Mouse (Mus musculus) left cerebral cortex, adult 2 months (tissue): ENCODE results near the gene Gm38100. TPM values are rescaled to one million over a fixed set of nuclear protein-coding genes. Genes with fewer than 3 reads are reported as not detected.

Experiments
- DNase-seq, 2 experiments: peaks; one replicate each; pipeline ENCODE4 v3.0.0; 2021 to 2022; ENCODE audit warnings: low spot score in 2 of 2, mixed read lengths in 1 of 2; ENCODE audit errors: extremely low spot score in 1 of 2
- H3K27ac ChIP-seq: fragments of 200-600 bp; 2 replicates; pipeline ENCODE4 v1.8.1; 2022
- H3K4me3 ChIP-seq: fragments of 200-600 bp; 2 replicates; pipeline ENCODE4 v1.8.1; 2022
- CTCF ChIP-seq: fragments of 200-600 bp; IDR thresholded peaks from 2 replicates; pipeline ENCODE4 v1.8.1; 2022; ENCODE audit warnings: antibody characterized with exemption, mild to moderate bottlenecking, moderate library complexity
- intact Hi-C: fragments of 180-260 bp; cut with DNase I; formaldehyde crosslinking; loops from one replicate; pipeline ENCODE4 v1.15.1; 2025
- long read RNA-seq, 2 experiments: library from polyadenylated mRNA; stranded (forward); transcript quantifications; one replicate each; pipeline ENCODE4 v2.0.0; 2021; ENCODE audit warnings: borderline mapping rate in 2 of 2
- total RNA-seq, 2 experiments: library from RNA; stranded (reverse); gene quantifications; 2 replicates each; pipeline ENCODE4 v1.2.3; 2021

The Gm38100 gene
- total RNA-seq: not detected
- long read RNA-seq, experiment 1: 0 reads
- long read RNA-seq, experiment 2: 0 reads

GRCm38 (mm10) chr1:175920029-175920428 lies at the start of gene Gm38100:
Gene Gm38100 (plus strand): TSS chr1:175920329.
- no peak for DNase-seq
- no peak for TF ChIP-seq CTCF
- H3K27ac ChIP-seq: no peak within 1 kb of the TSS
- intact Hi-C loops: no loop called here
- no peak within 1 kb of the TSS for H3K4me3 ChIP-seq

- DNase-seq: no peak
- Histone ChIP-seq H3K4me3 (no peak overlapping the region), H3K27ac (no peak overlapping the region)
- no peak for TF ChIP-seq CTCF
- intact Hi-C loops: no loop called here
Observed at GRCm38 (mm10) chr1:175870716-175871115, 49.4 kb upstream of the Gm38100 start.

- no peak for TF ChIP-seq CTCF
- DNase-seq: no peak
- Histone ChIP-seq H3K27ac (no peak overlapping the region), H3K4me3 (no peak overlapping the region)
- intact Hi-C loops: no loop called here
Observed at GRCm38 (mm10) chr1:175872028-175872816, 47.9 kb upstream of the Gm38100 start.

- peak; percentile 83 to 85 for DNase-seq
- Histone ChIP-seq H3K4me3 (peak within 1 kb of the TSS; percentile 66), H3K27ac (peak within 1 kb of the TSS; percentile 100)
- no peak for TF ChIP-seq CTCF
- intact Hi-C loops: loop anchor here (5.0 kb wide), 2 partner anchors 188 to 253 kb away; partner anchors contain the start of genes Chml, Fh1 and Opn3
Observed at GRCm38 (mm10) chr1:175880453-175881296, 39.5 kb upstream of the Gm38100 start, which contains the start of gene Exo1. Gene Exo1 (plus strand): TSS chr1:175880581.

GRCm38 (mm10) chr1:175883398-175883797 lies 36.7 kb upstream of the Gm38100 start:
- no peak for TF ChIP-seq CTCF
- DNase-seq: no peak
- intact Hi-C loops: loop anchor here (5.0 kb wide), 2 partner anchors 191 to 256 kb away; partner anchors contain the start of genes Chml, Fh1 and Opn3
- Histone ChIP-seq H3K27ac (no peak overlapping the region), H3K4me3 (no peak overlapping the region)

GRCm38 (mm10) chr1:175893263-175893662 lies 26.9 kb upstream of the Gm38100 start:
- Histone ChIP-seq H3K27ac (no peak overlapping the region), H3K4me3 (no peak overlapping the region)
- no peak for DNase-seq
- TF ChIP-seq CTCF: no peak
- intact Hi-C loops: no loop called here

GRCm38 (mm10) chr1:175893726-175894125 lies 26.4 kb upstream of the Gm38100 start:
- Histone ChIP-seq H3K4me3 (no peak overlapping the region), H3K27ac (no peak overlapping the region)
- intact Hi-C loops: no loop called here
- TF ChIP-seq CTCF: no peak
- DNase-seq: no peak

- H3K4me3 ChIP-seq: no peak overlapping the region
- no peak overlapping the region for H3K27ac ChIP-seq
- DNase-seq: no peak
- TF ChIP-seq CTCF: no peak
- intact Hi-C loops: no loop called here
Observed at GRCm38 (mm10) chr1:175911207-175911606, 8.9 kb upstream of the Gm38100 start.

- no peak for TF ChIP-seq CTCF
- no peak for DNase-seq
- no peak overlapping the region for H3K4me3 ChIP-seq
- H3K27ac ChIP-seq: no peak overlapping the region
- intact Hi-C loops: no loop called here
Observed at GRCm38 (mm10) chr1:175912038-175912437, 8.1 kb upstream of the Gm38100 start.

GRCm38 (mm10) chr1:175913728-175914303 lies 6.3 kb upstream of the Gm38100 start:
- intact Hi-C loops: no loop called here

GRCm38 (mm10) chr1:175921091-175921490 lies 962 bp downstream of the Gm38100 start:
- no peak for TF ChIP-seq CTCF
- Histone ChIP-seq H3K27ac (no peak overlapping the region), H3K4me3 (no peak overlapping the region)
- no peak for DNase-seq
- intact Hi-C loops: no loop called here

More at GRCm38 (mm10) chr1:175913728-175914303, 6.3 kb upstream of the Gm38100 start:
- DNase-seq: no peak
- no peak for TF ChIP-seq CTCF
- Histone ChIP-seq H3K27ac (no peak overlapping the region), H3K4me3 (no peak overlapping the region)
